Mouse (Mus musculus): Measurements from ENCODE around the gene Rnf213. TPM values are rescaled to one million over a fixed set of nuclear protein-coding genes. Genes with fewer than 3 reads are reported as not detected.

Gene Rnf213
- total and polyA plus RNA-seq, 2 experiments from 2014 or later = 4.5 to 36.7 TPM

DNA sequence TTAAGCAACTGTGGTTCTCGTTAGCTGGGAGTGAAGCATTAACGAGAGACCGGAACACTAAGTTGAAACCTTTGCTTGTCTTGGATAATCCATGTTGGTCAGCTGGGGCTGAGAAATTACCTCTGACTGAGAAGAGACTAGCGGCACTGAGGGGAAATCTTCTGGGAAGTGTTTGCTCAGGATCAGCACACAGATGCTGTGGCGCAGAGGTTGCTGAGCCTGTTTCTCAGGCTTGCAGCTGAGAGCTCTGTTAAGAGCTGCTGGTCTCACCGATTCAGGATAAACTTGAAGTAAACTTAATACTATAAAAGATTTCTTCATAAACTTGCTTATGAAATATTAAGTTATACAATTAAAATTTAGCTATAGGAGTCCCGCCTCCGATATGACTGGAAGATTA is 45.9 kb downstream of the Rnf213 start:
- Histone ChIP-seq H3K27ac (ENCODE audit: low read depth) (no peak overlapping the region), H3K27me3 (ENCODE audit: control insufficient read depth, insufficient read depth, low read length) (no peaks in the 10 kb centered on the region), H3K4me3 (ENCODE audit: low read depth, low read length) (no peak overlapping the region), H3K9me3 (replicated peaks; ENCODE audit: control insufficient read depth, low read length) (no peaks in the 10 kb centered on the region), H3K9ac (replicated peaks; ENCODE audit: low read depth, low read length) (no peak overlapping the region), H3K36me3 (replicated peaks; ENCODE audit: control insufficient read depth, insufficient read depth, low read length) (peaks cover 100% of the 10 kb centered on the region), H3K4me2 (ENCODE audit: low read depth, low read length) (no peak overlapping the region), H3K4me1 (ENCODE audit: control insufficient read depth, insufficient read depth) (no peaks in the 10 kb centered on the region)
- 91% methylated on average over 8 of the region's 8 CpGs for WGBS
- DNase-seq (ENCODE audit: low spot score) (no peak), ATAC-seq (ENCODE audit: insufficient read depth, low read depth) (no peak)
- TF ChIP-seq CTCF (IDR thresholded peaks at IDR 0.05; ENCODE audit: low read depth) = no peak
- no peak for TF ChIP-seq EP300 (IDR thresholded peaks at IDR 0.05; ENCODE audit: low read depth)

DNA sequence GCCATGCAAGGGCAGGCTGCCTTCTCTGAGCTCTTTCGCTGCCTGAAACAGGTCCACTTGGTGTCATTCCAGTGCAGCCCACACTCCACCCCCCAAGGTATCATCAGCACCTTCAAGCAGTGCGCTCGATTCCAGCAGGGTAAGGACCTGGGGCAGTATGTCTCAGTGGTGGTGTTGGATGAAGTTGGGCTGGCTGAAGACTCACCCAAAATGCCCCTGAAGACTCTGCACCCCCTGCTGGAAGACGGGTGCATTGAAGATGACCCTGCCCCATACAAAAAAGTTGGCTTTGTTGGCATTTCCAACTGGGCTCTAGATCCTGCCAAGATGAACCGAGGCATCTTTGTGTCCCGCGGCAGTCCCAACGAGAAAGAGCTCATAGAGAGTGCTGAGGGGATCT is 49.3 kb downstream of the Rnf213 start:
- no peak for DNase-seq (ENCODE audit: low spot score)
- ATAC-seq (ENCODE audit: insufficient read depth, low read depth) = no peak
- 88% methylated on average over 8 of the region's 8 CpGs for WGBS
- Histone ChIP-seq H3K36me3 (replicated peaks; ENCODE audit: control insufficient read depth, insufficient read depth, low read length) (peaks cover 100% of the 10 kb centered on the region), H3K4me2 (ENCODE audit: low read depth, low read length) (no peak overlapping the region), H3K27ac (ENCODE audit: low read depth) (no peak overlapping the region), H3K9me3 (replicated peaks; ENCODE audit: control insufficient read depth, low read length) (no peaks in the 10 kb centered on the region), H3K4me1 (ENCODE audit: control insufficient read depth, insufficient read depth) (no peaks in the 10 kb centered on the region), H3K4me3 (ENCODE audit: low read depth, low read length) (no peak overlapping the region), H3K27me3 (ENCODE audit: control insufficient read depth, insufficient read depth, low read length) (no peaks in the 10 kb centered on the region), H3K9ac (replicated peaks; ENCODE audit: low read depth, low read length) (no peak overlapping the region)
- TF ChIP-seq CTCF (IDR thresholded peaks at IDR 0.05; ENCODE audit: low read depth) (peak; percentile 21), EP300 (IDR thresholded peaks at IDR 0.05; ENCODE audit: low read depth) (no peak)

DNA sequence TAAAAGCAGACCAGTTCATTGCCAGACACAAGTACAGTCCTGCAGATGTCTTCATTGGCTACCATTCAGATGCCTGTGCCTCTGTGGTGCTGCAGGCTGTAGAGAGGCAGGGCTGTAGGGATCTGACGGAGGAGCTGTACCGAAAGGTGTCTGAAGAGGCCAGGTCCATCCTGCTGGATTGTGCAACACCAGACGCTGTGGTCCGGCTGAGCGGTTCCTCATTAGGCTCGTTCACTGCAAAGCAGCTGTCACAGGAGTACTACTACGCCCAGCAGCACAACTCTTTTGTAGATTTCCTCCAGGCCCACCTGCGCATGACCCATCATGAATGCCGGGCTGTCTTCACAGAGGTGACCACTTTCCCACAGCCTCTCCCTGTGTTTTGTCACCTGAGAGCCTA is 50.5 kb downstream of the Rnf213 start:
- H3K27me3 ChIP-seq (ENCODE audit: control insufficient read depth, insufficient read depth, low read length) = no peaks in the 10 kb centered on the region
- DNase-seq (ENCODE audit: low spot score) (no peak), ATAC-seq (ENCODE audit: insufficient read depth, low read depth) (no peak)
- H3K9me3 ChIP-seq (replicated peaks; ENCODE audit: control insufficient read depth, low read length) = no peaks in the 10 kb centered on the region
- no peak overlapping the region for H3K27ac ChIP-seq (ENCODE audit: low read depth)
- H3K4me1 ChIP-seq (ENCODE audit: control insufficient read depth, insufficient read depth) = no peaks in the 10 kb centered on the region
- TF ChIP-seq EP300 (IDR thresholded peaks at IDR 0.05; ENCODE audit: low read depth) (no peak), CTCF (IDR thresholded peaks at IDR 0.05; ENCODE audit: low read depth) (no peak)
- H3K4me3 ChIP-seq (ENCODE audit: low read depth, low read length) = no peak overlapping the region
- 93% methylated on average over 9 of the region's 9 CpGs for WGBS
- no peak overlapping the region for H3K4me2 ChIP-seq (ENCODE audit: low read depth, low read length)
- peaks cover 100% of the 10 kb centered on the region for H3K36me3 ChIP-seq (replicated peaks; ENCODE audit: control insufficient read depth, insufficient read depth, low read length)
- no peak overlapping the region for H3K9ac ChIP-seq (replicated peaks; ENCODE audit: low read depth, low read length)

DNA sequence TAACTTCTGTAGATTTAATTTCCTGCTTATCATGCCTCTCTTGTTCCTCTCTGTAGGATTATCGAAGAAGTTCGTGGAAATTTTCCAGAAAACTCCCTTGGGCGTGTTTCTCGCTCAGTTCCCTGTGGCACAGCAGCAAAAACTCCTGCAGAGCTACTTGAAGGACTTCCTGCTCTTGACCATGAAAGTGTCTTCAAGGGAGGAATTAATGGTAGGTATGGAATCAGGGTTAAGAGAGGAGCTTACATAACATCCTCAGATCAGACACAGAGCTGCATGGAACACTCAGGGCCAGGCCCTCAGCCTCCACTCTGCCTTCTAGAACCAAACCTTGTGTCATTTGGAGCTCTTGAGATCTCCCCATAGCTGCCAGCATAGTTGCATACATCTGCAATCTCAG is 63.2 kb downstream of the Rnf213 start:
- H3K27ac ChIP-seq (ENCODE audit: low read depth) = no peak overlapping the region
- H3K36me3 ChIP-seq (replicated peaks; ENCODE audit: control insufficient read depth, insufficient read depth, low read length) = peaks cover 94% of the 10 kb centered on the region
- no peak overlapping the region for H3K9ac ChIP-seq (replicated peaks; ENCODE audit: low read depth, low read length)
- no peaks in the 10 kb centered on the region for H3K27me3 ChIP-seq (ENCODE audit: control insufficient read depth, insufficient read depth, low read length)
- no peaks in the 10 kb centered on the region for H3K4me1 ChIP-seq (ENCODE audit: control insufficient read depth, insufficient read depth)
- no peak overlapping the region for H3K4me3 ChIP-seq (ENCODE audit: low read depth, low read length)
- no peak for DNase-seq (ENCODE audit: low spot score)
- H3K4me2 ChIP-seq (ENCODE audit: low read depth, low read length) = no peak overlapping the region
- no peak for ATAC-seq (ENCODE audit: insufficient read depth, low read depth)
- no peaks in the 10 kb centered on the region for H3K9me3 ChIP-seq (replicated peaks; ENCODE audit: control insufficient read depth, low read length)
- TF ChIP-seq EP300 (IDR thresholded peaks at IDR 0.05; ENCODE audit: low read depth) (no peak), CTCF (IDR thresholded peaks at IDR 0.05; ENCODE audit: low read depth) (no peak)
- WGBS = 81% methylated on average over 4 of the region's 4 CpGs

DNA sequence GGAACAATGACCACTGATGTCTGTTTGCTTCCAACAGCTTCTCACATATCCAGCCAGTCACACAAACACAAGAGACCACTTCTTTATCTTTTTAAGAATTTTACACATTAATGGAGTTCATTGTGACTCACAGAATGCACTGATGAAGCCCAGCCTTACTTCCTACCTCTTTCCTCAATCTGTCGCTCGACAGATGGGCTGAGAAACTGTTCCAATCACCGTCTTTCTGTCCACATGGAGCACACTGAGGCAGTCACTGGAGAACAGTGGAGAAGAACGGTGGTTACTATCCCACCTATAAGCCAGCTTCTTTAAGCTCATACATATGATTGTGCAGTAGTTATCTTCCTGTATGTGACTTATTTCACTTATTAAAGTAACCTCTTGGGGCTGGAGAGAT is 85.0 kb downstream of the Rnf213 start:
- ATAC-seq (ENCODE audit: insufficient read depth, low read depth) = no peak
- no peaks in the 10 kb centered on the region for H3K9me3 ChIP-seq (replicated peaks; ENCODE audit: control insufficient read depth, low read length)

More for the DNA sequence above, 85.0 kb downstream of the Rnf213 start:
- TF ChIP-seq CTCF (IDR thresholded peaks at IDR 0.05; ENCODE audit: low read depth) (no peak), EP300 (IDR thresholded peaks at IDR 0.05; ENCODE audit: low read depth) (no peak)
- DNase-seq (ENCODE audit: low spot score) = no peak
- WGBS = 88% methylated on average over 4 of the region's 4 CpGs
- no peaks in the 10 kb centered on the region for H3K4me1 ChIP-seq (ENCODE audit: control insufficient read depth, insufficient read depth)
- H3K9ac ChIP-seq (replicated peaks; ENCODE audit: low read depth, low read length) = no peak overlapping the region
- H3K4me3 ChIP-seq (ENCODE audit: low read depth, low read length) = no peak overlapping the region
- no peak overlapping the region for H3K4me2 ChIP-seq (ENCODE audit: low read depth, low read length)
- no peak overlapping the region for H3K27ac ChIP-seq (ENCODE audit: low read depth)
- peaks cover 99% of the 10 kb centered on the region for H3K36me3 ChIP-seq (replicated peaks; ENCODE audit: control insufficient read depth, insufficient read depth, low read length)
- no peaks in the 10 kb centered on the region for H3K27me3 ChIP-seq (ENCODE audit: control insufficient read depth, insufficient read depth, low read length)
